In genomic region chr7:35396542-35397168, GRCm38 (mm10) we compare ENCODE assay signal across 8 mouse cellular contexts. TPM values are rescaled to one million over a fixed set of nuclear protein-coding genes. Genes with fewer than 3 reads are reported as not detected.
DNase-seq lines count a peak whose midpoint lies in the region; ATAC-seq and TF ChIP-seq lines count a peak whose summit lies in the region.

Gene Faap24, minus strand, starts transcription at chr7:35396836.
Gene Cep89, plus strand, starts transcription at chr7:35397035.

- H3K27me3 ChIP-seq in C2C12 (ENCODE audit: control insufficient read depth, insufficient read depth, insufficient read length) (no peaks in the 10 kb centered on the region), myocyte (ENCODE audit: control insufficient read depth, insufficient read depth, insufficient read length) (no peaks in the 10 kb centered on the region)
- H3K27me3 ChIP-seq in erythroblast, embryonic 14.5 days (ENCODE audit: control insufficient read depth) = no peaks in the 10 kb centered on the region
- no peaks in the 10 kb centered on the region for H3K27me3 ChIP-seq in heart, embryonic 11.5 days (ENCODE audit: control insufficient read depth, insufficient read depth, low read length)
- no peaks in the 10 kb centered on the region for H3K27me3 ChIP-seq in kidney, embryonic 16.5 days (ENCODE audit: insufficient read depth, low read length)
- H3K27me3 ChIP-seq in liver, adult 2 months (ENCODE audit: control insufficient read depth, insufficient read depth, low read length) = no peaks in the 10 kb centered on the region
- H3K27me3 ChIP-seq in splenic B cell, adult 2 months (ENCODE audit: control insufficient read depth, insufficient read depth, low read length, poor library complexity, severe bottlenecking) = no peaks in the 10 kb centered on the region

- ATAC-seq in heart, embryonic 11.5 days (replicated peaks; ENCODE audit: insufficient number of reproducible peaks, low FRiP score, low TSS enrichment) = peak; percentile 92
- peak; percentile 96 for ATAC-seq in kidney, embryonic 16.5 days (ENCODE audit: low FRiP score, low TSS enrichment)

- WGBS in heart, embryonic 11.5 days (ENCODE audit: insufficient replicate concordance) = under 1% methylated on average over 28 of the region's 28 CpGs
- under 1% methylated on average over 28 of the region's 28 CpGs for WGBS in kidney, embryonic 16.5 days
- under 1% methylated on average over 28 of the region's 28 CpGs for WGBS in liver, adult 2 months

- H3K4me1 ChIP-seq in erythroblast, embryonic 14.5 days (ENCODE audit: control insufficient read depth) = peaks cover 49% of the 10 kb centered on the region
- peaks cover 12% of the 10 kb centered on the region for H3K4me1 ChIP-seq in heart, embryonic 11.5 days (ENCODE audit: control insufficient read depth, insufficient read depth, low read length)
- peaks cover 17% of the 10 kb centered on the region for H3K4me1 ChIP-seq in kidney, embryonic 16.5 days (ENCODE audit: insufficient read depth, low read length)
- peaks cover 6% of the 10 kb centered on the region; the same call in 1 of the 2 replicates for H3K4me1 ChIP-seq in liver, adult 2 months (ENCODE audit: control insufficient read depth, insufficient read depth, low read length)

- H3K36me3 ChIP-seq in C2C12 (ENCODE audit: control insufficient read depth, insufficient read depth) = peaks cover 18% of the 10 kb centered on the region
- H3K36me3 ChIP-seq in erythroblast, embryonic 14.5 days (ENCODE audit: control insufficient read depth) = peaks cover 74% of the 10 kb centered on the region
- H3K36me3 ChIP-seq in heart, embryonic 11.5 days (ENCODE audit: control insufficient read depth, insufficient read depth, low read length) = peaks cover 10% of the 10 kb centered on the region
- peaks cover 39% of the 10 kb centered on the region for H3K36me3 ChIP-seq in kidney, embryonic 16.5 days (ENCODE audit: insufficient read depth, low read length)
- H3K36me3 ChIP-seq in liver, adult 2 months (ENCODE audit: control insufficient read depth, insufficient read depth, low read length) = no peaks in the 10 kb centered on the region
- H3K36me3 ChIP-seq in myocyte (ENCODE audit: control insufficient read depth, insufficient read depth) = no peaks in the 10 kb centered on the region
- peaks cover 8% of the 10 kb centered on the region for H3K36me3 ChIP-seq in splenic B cell, adult 2 months (ENCODE audit: control insufficient read depth, insufficient read depth, low read length, poor library complexity, severe bottlenecking)

- TF ChIP-seq CTCF in C2C12 (IDR thresholded peaks at IDR 0.05; ENCODE audit: control insufficient read depth, insufficient read depth, insufficient read length) = no peak
- TF ChIP-seq CTCF in brain, embryonic 14.5 days (IDR thresholded peaks at IDR 0.05; ENCODE audit: borderline replicate concordance, extremely low read depth, insufficient read depth, insufficient read length) = no peak
- no peak for TF ChIP-seq CTCF in liver, adult 2 months (IDR thresholded peaks at IDR 0.05; ENCODE audit: low read depth, low read length)

- peak within 1 kb of the TSS; percentile 78 for H3K4me2 ChIP-seq in heart, embryonic 11.5 days
- peak within 1 kb of the TSS; percentile 78 for H3K4me2 ChIP-seq in kidney, embryonic 16.5 days (replicated peaks; ENCODE audit: low read depth, low read length)
- peak within 1 kb of the TSS; percentile 97 for H3K4me2 ChIP-seq in myocyte (ENCODE audit: low read depth)

- peaks cover 14% of the 10 kb centered on the region for H3K79me3 ChIP-seq in C2C12 (ENCODE audit: low read depth)

- H3K4me3 ChIP-seq in C2C12 (ENCODE audit: insufficient read depth, poor library complexity, severe bottlenecking) (peak within 1 kb of the TSS; percentile 75), myocyte (peak within 1 kb of the TSS; percentile 68)
- peak within 1 kb of the TSS; percentile 75 for H3K4me3 ChIP-seq in erythroblast, embryonic 14.5 days (replicated peaks)
- peak within 1 kb of the TSS; percentile 63 for H3K4me3 ChIP-seq in heart, embryonic 11.5 days (ENCODE audit: low read depth, low read length)
- H3K4me3 ChIP-seq in kidney, embryonic 16.5 days (ENCODE audit: low read length) = peak within 1 kb of the TSS; percentile 70
- H3K4me3 ChIP-seq in liver, adult 2 months (ENCODE audit: insufficient read depth, low read depth, low read length) = peak within 1 kb of the TSS; percentile 87

- peak; percentile 63; the same call in 1 of the 2 replicates for TF ChIP-seq POLR2A in brain, embryonic 14.5 days (IDR thresholded peaks at IDR 0.05; ENCODE audit: borderline replicate concordance, extremely low read depth, insufficient read depth, insufficient read length, poor library complexity, severe bottlenecking)
- TF ChIP-seq POLR2A in liver, adult 2 months (IDR thresholded peaks at IDR 0.05; ENCODE audit: extremely low read depth, insufficient read depth, low read length) = peak; percentile 52; the same call in 1 of the 2 replicates
- peak; percentile 43 for TF ChIP-seq POLR2A in myocyte (IDR thresholded peaks at IDR 0.05; ENCODE audit: insufficient read length, low read depth)

- H3ac ChIP-seq in C2C12 (ENCODE audit: control insufficient read depth, insufficient read length, low read depth) (peak within 1 kb of the TSS; percentile 72), myocyte (ENCODE audit: control insufficient read depth, insufficient read length) (peak within 1 kb of the TSS; percentile 19)

- peak; percentile 99 for DNase-seq in brain, embryonic 14.5 days (ENCODE audit: low read depth)
- DNase-seq in liver, adult 2 months (ENCODE audit: extremely low read depth, low read depth, low spot score) = peak; percentile 96
- peak; percentile 98 for DNase-seq in splenic B cell, adult 2 months (ENCODE audit: low read depth, low spot score)

- H3K27ac ChIP-seq in heart, embryonic 11.5 days (ENCODE audit: low read depth, low read length) = no peak within 1 kb of the TSS
- 0 out of 2 replicates have a peak within 1 kb of the TSS, but pooled peaks have one; percentile 39 for H3K27ac ChIP-seq in kidney, embryonic 16.5 days (ENCODE audit: low read length)
- H3K27ac ChIP-seq in liver, adult 2 months (replicated peaks; ENCODE audit: insufficient read depth, low read depth, low read length) = no peak within 1 kb of the TSS

- peak within 1 kb of the TSS; percentile 74 for H3K9ac ChIP-seq in heart, embryonic 11.5 days (ENCODE audit: low read depth, low read length)
- H3K9ac ChIP-seq in kidney, embryonic 16.5 days (replicated peaks; ENCODE audit: low read length) = peak within 1 kb of the TSS; percentile 68
- peak within 1 kb of the TSS; percentile 78 for H3K9ac ChIP-seq in liver, adult 2 months (ENCODE audit: low read depth, low read length)

- peaks cover 4% of the 10 kb centered on the region; the same call in 1 of the 2 replicates for H3K9me3 ChIP-seq in erythroblast, embryonic 14.5 days (ENCODE audit: control insufficient read depth, low read length)
- no peaks in the 10 kb centered on the region for H3K9me3 ChIP-seq in heart, embryonic 11.5 days (replicated peaks; ENCODE audit: control insufficient read depth, low read length)
- no peaks in the 10 kb centered on the region for H3K9me3 ChIP-seq in kidney, embryonic 16.5 days (ENCODE audit: low read length)

- H3K79me2 ChIP-seq in C2C12 (ENCODE audit: control insufficient read depth, insufficient read depth) (peaks cover 29% of the 10 kb centered on the region), myocyte (ENCODE audit: control insufficient read depth, insufficient read depth) (peaks cover 5% of the 10 kb centered on the region)
- no peaks in the 10 kb centered on the region for H3K79me2 ChIP-seq in liver, adult 2 months (ENCODE audit: control insufficient read depth, insufficient read depth, low read length)

TF ChIP-seq in C2C12, 6 proteins besides CTCF, POLR2A, EP300 and RAD21:
- no peak for TF ChIP-seq MYOG (IDR thresholded peaks at IDR 0.05; ENCODE audit: control insufficient read depth, extremely low read depth, insufficient read length)
- TF ChIP-seq MYOD1 (IDR thresholded peaks at IDR 0.05; ENCODE audit: control insufficient read depth, insufficient read length, low read depth) = no peak
- TF ChIP-seq USF1 (IDR thresholded peaks at IDR 0.05; ENCODE audit: low read depth) = no peak
- TF ChIP-seq FOSL1 (IDR thresholded peaks at IDR 0.05; ENCODE audit: insufficient read depth, low read length, poor library complexity, severe bottlenecking) = no peak
- no peak for TF ChIP-seq CEBPB (IDR thresholded peaks at IDR 0.05; ENCODE audit: low read depth)
- TF ChIP-seq MAX (IDR thresholded peaks at IDR 0.05) = no peak

TF ChIP-seq in myocyte, 11 proteins besides CTCF, POLR2A, EP300 and RAD21:
- TF ChIP-seq MAX (IDR thresholded peaks at IDR 0.05; ENCODE audit: low read depth) (no peak), POLR2AphosphoS2 (IDR thresholded peaks at IDR 0.05; ENCODE audit: insufficient read length, low read depth) (peak; percentile 53), E2F4 (IDR thresholded peaks at IDR 0.05; ENCODE audit: insufficient read depth) (peak; percentile 87)
TF ChIP-seq in myocyte: peak in this region for 2.

RNA-seq across cellular contexts. Expression of gene Faap24, which starts in this region (rescaled TPM):
- polyA plus RNA-seq in C2C12 (2012; fragmentation: generic; extraction: Trizol) = 14.0 TPM
- polyA plus RNA-seq in brain, embryonic 14.5 days (2012; rRNA removed) = 8.0 and 8.2 TPM in 2 replicates
- 2.6 and 4.1 TPM in 2 replicates for polyA plus RNA-seq in erythroblast, embryonic 14.5 days (2012)
- polyA plus RNA-seq in heart, embryonic 11.5 days (2014; fragmentation: Nextera tagmentation; extraction: Ambion mirVana) = 15.2 and 16.2 TPM in 2 replicates
- 16.9 and 17.8 TPM in 2 replicates for polyA plus RNA-seq in kidney, embryonic 16.5 days (2015; fragmentation: Nextera tagmentation; extraction: Ambion mirVana)
- 0.81 and 1.0 TPM in 2 replicates for total RNA-seq in liver, adult 2 months (2014; rRNA removed)
- polyA plus RNA-seq in liver, adult 2 months (2012; rRNA removed) = 1.8 and 2.1 TPM in 2 replicates
- 6.8 TPM for polyA plus RNA-seq in myocyte (2012; fragmentation: generic; extraction: Trizol)

RNA-seq across cellular contexts. Expression of gene Cep89, which starts in this region (rescaled TPM):
- 20.5 TPM for polyA plus RNA-seq in C2C12 (2012; fragmentation: generic; extraction: Trizol)
- polyA plus RNA-seq in brain, embryonic 14.5 days (2012; rRNA removed) = 24.4 and 29.0 TPM in 2 replicates
- 2.9 and 3.8 TPM in 2 replicates for polyA plus RNA-seq in erythroblast, embryonic 14.5 days (2012)
- 32.2 and 33.3 TPM in 2 replicates for polyA plus RNA-seq in heart, embryonic 11.5 days (2014; fragmentation: Nextera tagmentation; extraction: Ambion mirVana)
- 63.7 and 73.2 TPM in 2 replicates for polyA plus RNA-seq in kidney, embryonic 16.5 days (2015; fragmentation: Nextera tagmentation; extraction: Ambion mirVana)
- total RNA-seq in liver, adult 2 months (2014; rRNA removed) = 3.2 TPM in 2 replicates
- 3.3 and 5.0 TPM in 2 replicates for polyA plus RNA-seq in liver, adult 2 months (2012; rRNA removed)
- 14.7 TPM for polyA plus RNA-seq in myocyte (2012; fragmentation: generic; extraction: Trizol)
